Mouse (Mus musculus) heart, adult 18-20 months (tissue): ENCODE data around the gene Pde9a. TPM values are rescaled to one million over a fixed set of nuclear protein-coding genes. Genes with fewer than 3 reads are reported as not detected.
A peak's percentile ranks its signal among the peaks of the same experiment; 100 is the strongest.

Experiments used
- DNase-seq, 2 experiments: peaks; one replicate each; pipeline ENCODE4 v3.0.0; 2021 to 2022; ENCODE audit warnings: mixed read lengths in 1 of 2
- total RNA-seq, 2 experiments: library from RNA; stranded (reverse); gene quantifications; 2 replicates each; pipeline ENCODE4 v1.2.3; 2021

Pde9a gene
- total RNA-seq, 2 experiments from 2014 or later: 3.4 to 3.8 TPM

DNA sequence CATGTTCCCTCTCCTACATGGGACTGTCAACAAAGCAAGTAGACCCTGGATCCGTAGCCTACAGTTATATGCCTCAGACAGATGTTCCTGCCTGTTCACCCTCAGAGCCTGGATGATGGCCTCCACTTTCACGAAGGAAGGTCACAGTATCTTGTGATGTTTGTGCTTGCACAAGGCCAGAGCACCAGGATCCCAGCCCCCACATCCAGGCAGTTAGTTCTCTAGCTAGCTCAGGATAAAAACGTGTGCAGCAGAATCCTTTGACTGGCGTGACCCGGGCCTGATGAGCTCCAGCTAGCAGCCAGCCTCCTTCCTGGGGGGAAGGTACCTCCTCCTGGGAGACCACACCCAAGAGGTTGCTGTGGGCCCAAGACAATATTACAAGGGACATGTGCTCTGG is 82.5 kb downstream of the Pde9a start:
- no peak for DNase-seq

DNA sequence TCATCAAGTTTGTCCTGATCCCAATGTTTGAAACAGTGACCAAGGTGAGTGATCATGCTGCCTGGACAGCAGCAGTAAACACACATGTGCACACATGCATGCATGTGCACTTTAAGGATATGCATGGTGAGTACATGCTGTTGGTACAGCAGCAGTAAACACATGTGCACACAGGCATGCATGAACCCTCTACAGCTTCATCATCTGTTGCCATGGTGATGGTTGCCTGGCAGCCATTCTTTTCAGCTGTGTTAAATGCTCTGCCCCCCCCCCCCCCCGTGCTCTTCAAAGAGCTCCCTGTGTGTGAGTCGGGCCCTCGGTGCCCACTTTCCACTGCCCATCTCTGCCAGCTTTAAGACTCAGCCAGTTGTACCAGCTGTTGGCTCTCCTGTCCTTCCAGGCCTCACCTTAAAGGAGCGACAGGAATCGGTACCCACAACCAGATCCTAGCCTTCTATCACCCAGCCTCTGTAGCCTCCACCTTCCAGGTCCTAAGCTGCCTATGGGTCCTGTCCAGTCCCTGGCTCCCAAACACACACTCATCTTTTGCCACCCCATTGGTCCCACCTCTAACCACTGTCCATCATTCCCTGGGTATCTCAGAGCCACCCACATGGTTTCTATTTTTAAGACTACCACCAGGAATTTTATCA is 84.9 kb downstream of the Pde9a start:
- no peak for DNase-seq

DNA sequence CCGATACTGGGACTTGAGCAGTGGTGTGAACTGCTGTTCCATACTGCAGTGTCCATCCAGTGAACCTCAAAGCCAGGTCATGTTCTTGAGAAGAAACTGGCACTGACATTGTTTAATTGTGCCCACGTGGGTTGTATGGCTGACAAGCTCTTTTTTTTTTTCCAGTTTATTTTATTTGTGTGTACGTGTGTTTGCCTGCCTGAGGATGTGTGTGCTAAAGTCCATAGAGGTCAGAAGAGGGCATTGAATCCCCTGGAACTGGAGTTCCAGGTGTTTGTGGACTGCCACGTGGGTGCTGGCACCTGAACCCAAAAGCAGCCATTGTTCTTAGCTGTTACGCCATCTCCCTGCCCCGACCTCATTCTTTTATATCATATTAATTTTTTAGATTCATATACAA is 88.4 kb downstream of the Pde9a start:
- no peak for DNase-seq

DNA sequence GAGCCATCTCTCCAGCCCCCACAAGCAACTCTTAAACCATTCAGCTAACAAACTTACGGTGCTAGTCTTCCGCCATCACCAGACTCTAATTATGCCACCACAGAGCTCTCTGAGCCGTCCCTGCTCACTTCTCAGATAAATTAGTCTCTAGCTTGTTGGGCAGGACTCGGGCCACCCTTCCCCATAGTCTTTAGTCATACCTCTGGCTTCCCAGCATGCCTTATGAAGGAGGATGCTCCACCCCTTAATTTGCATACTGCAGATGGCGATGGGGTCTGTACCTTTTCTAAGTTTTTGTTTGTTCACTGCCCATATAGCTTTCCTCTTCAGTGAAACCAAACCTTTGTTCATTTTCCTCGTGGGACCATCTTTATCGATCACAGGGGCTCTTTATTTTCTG is 92.6 kb downstream of the Pde9a start:
- DNase-seq: no peak

DNA sequence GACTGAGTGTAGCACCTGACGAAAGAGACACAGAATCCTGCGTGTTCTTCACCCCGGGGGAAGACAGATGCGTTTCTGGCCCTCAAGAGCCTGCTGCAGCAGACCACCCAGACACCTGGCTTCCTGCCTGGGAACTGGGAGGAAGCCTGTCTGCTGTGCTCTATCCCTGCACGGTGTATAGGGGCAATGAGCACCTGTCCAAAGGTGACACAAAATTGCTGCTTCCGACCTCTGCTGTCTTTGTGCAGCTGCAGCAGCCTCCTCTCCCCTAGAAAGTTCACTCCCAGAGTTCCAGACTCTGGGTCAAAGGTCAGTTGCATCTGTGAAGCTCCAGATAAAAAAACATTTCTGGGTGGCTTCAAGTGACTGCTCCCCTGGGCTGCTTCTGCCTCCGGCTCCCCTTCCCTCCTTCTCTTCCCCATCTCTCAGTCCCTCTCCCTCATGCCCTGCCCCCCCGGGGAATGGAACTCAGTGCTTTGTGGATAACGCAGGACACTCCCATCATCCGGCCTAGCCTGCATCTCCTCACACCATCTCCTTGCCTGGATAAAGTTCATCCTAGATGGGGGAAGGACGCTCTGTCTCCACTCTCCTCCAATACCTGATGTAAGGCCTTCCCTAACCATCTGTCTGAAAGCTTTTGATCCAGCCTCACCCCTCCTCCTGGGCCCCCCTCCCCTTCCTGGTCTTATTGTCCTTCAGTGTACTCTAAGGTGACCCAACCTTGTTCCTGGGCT is 93.3 kb downstream of the Pde9a start:
- DNase-seq: no peak

DNA sequence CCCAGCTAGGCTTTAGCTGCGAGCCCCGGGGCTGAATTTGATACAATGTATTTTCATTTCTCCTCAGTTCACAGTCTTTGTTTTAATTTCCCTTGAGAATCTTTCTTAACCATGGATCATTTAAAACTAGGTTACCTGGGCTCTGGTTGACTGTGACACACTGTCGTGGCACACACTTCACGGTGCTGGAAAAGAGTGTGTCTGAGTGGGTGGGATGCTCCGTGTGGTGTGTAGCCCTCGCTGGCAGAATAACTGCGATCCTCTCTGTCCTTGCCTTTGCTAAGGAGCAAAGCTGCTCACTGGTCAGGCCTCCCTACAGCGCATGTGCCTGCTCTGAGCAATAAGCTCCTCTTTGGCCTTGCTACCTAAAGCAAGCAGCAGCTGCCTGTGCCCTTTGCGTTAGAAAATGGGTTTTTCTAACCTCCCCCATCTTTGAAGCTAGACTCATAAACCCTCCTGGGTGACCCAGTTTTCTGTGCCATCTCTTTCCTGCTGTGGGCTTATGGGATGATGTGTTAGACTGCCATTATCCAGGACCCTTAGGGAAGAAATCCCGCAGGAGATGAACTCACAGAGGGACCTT is 100.7 kb downstream of the Pde9a start:
- no peak for DNase-seq

DNA sequence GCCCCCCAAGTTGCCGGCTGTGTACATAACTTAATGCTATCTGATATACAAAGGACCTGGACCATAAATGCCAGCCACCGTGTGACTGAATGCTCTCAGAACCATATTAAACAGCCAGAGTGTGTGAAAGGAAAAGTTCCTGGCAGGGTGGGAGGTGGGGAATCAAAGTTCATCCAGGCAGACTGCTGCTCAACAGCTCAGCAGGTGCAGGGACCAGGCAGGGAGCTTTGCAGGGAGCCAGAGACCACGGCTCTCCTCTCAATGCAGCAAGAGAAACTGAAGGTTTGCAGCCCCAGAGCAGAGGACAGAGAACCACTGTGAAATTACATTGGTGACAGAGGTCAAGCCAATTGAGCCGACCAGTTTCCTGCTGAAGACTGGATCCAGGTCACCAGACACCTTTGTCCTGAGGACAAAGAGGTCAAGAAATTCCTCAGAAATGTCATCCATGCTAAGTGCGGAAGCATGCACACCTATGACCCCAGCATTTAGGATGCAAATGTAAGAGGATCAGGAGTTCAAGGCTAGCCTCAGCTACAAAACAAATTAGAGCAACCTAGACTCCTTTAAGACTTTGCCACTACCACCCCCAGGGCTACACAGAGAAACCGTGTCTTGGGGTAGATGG is 101.5 kb downstream of the Pde9a start:
- DNase-seq: no peak

DNA sequence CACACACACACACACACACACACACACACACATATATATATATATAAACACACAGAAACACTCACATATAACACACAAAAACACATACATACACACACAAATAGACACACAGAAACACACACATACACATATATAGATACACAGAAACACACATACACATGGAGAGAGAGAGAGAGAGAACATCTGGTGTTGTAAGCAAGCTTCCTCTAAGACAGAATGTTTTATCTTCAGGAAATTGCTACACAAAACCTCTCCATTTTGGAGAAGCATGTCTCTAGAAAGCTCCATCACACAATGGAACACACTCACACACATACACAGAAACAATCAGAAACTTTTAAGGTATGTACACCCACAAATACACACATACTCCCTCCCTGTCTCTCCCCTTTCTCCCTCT is 105.3 kb downstream of the Pde9a start:
- no peak for DNase-seq

DNA sequence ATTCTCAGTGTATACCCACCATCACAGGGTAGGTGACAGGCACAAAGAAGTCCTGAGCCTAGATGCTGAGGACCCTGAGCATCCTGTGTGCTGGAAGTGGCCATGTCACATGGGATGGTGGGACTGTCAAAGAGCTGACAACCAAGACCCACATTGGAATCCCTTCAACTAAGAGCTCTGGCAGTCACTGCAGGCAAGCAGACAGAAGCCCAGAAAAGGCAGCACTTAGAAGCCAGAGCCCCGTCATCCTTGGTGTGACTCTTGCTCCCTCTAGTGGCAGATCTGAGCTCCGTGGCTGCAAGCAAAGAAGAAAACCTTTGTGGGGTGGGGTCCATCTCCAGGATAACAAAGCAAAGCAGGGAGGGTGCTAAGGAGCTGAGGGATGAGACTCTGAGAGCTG is 106.4 kb downstream of the Pde9a start:
- DNase-seq: peak; percentile 73 to 88

DNA sequence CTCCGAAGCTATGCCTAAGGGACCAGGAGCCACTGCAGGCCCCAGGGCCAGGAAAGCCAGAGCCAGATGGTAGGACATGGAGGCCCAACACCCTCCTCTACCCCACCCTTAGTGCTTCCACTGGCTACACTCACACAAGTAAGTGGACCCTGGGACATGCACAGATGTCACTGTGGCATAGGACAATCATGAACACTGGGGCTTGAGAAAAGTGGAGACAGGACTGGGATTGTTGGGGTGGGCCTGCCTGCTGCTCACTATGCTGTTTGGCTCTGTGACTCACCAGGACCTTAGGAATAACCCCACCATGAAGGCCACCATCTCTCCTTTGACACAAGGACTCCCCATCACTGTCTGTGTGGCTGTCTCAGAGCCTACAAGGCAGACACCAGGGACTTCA is 109.0 kb downstream of the Pde9a start:
- DNase-seq: no peak

DNA sequence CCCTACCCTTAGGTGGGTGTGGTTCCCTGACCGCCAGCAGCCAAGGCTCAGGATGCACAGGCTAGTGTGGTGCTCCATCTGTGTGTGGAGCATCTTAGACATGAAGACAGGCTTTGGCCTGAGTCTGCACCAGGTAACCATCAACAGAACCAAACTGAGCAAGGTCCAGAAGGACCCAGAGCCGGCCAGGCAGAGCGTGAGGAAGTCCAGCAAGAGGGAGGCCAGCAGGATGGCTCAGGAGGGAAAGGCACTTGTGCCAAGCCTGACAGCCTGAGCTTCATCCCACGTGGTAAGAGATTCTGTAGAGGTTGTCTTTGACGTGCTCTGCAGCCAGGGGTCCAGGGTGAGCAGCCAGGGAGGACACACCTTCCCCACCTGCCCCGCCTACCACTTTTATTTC is 111.7 kb downstream of the Pde9a start:
- DNase-seq: no peak

DNA sequence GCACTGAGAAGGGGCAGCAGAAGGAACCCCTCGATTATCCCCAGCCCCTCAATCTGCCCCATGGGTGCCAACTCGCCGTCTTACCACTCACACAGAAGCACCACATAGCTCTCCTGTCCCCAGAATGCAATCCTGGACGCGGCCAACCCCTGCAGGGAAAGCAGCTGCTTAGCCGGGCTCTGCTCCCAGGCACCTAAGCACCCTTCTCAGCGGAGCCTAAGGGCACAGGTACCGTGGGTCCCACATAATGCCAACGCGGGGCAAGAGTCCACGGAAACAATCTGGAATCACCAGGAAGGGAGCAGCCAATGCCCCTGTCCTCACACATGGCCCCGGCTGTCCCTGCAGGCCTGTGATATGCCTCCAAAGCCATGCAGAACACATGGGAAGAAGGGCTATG is 113.7 kb downstream of the Pde9a start:
- no peak for DNase-seq

DNA sequence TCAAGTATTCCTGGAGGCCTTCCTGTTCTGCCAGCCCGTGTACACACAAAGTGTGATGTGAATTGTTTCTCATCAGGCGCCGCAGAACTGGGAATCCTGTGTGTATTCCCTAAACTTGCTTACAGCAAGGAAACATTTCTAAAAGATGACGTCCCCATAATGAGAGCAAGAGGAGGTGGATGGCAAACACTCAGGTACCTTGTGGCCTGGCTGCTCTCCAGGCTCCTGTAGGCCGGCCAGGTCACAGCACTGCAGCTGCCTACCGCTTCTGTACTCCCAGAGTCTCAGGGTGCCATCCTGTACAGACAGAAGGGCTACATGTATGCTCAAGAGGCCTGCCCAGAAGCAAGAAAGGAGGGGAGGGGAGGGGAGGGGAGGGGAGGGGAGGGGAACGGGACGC is 114.4 kb downstream of the Pde9a start:
- DNase-seq: no peak

DNA sequence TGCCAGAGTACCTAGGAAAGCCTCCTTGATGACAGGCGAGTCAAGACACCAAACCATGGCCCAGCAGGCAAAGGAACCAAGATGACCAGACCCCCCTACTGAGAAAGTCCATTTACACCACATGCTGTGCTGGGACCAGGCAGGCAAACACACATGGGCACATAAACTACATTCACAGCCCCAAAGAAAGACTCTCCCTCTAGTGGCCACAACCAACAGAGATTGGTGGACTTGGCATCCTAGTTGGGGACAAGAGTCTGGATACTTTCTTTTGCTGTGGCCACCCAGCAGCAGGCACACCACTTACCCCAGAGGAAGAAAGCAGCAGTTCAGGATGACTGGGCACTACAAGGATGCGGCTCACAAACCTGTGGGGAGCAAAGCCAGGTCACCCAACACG is 114.9 kb downstream of the Pde9a start:
- DNase-seq: no peak

DNA sequence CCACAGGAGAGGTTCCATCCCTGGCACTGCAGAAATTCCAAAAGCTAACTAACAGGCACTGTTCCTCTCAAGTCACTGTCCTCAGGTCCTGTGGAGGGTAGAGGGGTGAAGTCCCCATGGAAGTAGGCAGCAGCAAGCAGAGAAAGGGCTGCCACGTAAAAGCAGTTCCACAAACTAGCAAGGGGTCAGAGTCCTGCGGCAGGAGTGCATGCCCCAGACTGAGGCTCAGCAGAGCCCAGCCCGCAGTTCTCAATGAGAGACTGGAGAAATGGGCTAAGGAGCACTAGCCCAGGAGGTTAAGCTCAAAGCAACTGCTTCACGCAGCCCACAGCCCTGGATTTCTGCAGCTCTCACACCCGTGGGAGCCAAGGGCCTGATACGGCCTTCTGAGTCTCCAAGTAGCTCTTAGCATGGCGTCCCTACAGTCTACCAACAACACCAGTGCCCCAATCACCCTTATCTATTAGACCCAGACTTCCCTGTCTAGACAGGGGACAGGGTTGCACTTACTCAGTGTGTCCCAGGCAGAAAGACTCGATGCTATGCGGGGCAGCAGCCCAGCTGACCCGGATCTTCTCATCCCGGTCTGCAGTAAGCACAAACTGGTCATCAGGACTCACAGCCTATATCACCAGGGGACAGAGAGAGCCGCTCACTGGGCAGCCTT is 116.4 kb downstream of the Pde9a start:
- DNase-seq: no peak

DNA sequence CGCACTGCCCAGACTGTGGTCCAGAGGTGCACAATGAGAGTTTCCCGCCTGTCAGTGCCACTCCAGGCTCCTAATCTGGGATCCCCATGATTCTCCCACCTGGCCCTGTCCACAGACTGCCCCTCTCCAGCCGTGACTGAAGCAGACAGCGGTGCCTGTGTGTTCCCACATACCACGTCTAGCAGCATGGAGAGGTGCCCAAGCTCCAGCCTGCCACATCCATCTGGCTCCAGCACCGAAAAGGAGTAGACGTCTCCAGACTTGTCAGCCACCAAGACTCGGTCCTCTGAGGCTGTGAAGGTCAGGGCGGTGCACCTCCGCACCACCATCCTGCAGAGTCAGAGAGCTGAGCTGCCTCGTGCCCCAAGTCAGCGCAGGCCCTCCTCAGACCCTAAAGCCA is 117.3 kb downstream of the Pde9a start:
- DNase-seq: no peak

DNA sequence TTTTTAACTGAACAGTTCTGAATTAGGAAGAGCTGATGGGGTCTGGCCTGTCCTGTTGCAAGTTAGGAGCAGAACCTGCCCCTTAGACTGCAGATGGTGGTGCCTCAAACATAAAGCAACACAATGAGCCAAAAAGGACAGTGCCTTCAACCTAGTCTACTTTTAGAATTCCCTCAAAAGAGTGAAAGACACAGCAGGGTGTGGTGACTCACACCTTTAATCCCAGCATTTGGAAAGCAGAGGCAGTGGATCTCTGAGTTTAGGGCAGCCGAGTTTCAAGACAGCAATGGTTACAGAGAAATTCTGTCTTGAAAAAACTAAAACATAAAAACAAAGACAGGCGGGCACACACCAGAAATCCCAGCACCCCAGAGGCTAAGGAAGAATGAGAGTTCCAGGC is 117.9 kb downstream of the Pde9a start:
- DNase-seq: no peak

DNA sequence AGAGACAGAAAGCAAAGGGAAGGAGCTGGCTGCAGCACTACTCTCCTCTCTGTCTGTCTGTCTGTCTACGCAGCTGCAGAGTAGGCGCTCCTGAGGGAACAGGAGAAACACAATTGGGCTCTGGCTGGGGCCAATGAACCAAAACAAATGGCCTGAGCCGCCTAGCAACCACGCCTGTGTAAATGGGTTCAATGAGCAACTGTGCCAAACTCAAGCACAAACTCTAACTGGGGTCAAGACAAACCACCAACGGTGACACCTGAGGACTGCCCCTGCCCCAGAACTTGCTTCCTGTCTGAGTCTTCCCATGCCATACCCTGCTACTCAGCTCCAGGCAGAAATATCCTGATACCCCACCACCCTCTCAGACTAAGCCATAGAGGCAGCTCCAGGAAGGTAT is 119.0 kb downstream of the Pde9a start:
- DNase-seq: no peak

DNA sequence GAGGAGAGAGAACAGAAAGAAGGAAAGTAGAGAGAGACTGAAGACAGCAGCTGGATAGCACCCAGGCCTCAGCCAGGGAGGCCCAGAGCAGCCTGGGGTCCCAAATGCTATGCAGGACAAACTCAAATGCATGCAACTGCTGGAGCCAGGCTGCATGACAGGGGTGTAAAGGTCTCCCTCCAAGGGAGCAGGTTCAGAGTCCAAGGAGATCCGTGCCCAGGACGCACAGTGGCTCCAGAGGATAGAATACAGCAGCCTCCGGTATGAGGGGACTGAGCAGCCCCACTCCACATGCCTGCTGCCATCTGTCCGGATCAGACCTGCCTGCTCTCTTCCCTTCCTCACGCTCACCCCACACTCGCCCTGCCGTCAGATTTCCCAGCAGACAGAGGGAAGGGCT is 120.3 kb downstream of the Pde9a start:
- no peak for DNase-seq

DNA sequence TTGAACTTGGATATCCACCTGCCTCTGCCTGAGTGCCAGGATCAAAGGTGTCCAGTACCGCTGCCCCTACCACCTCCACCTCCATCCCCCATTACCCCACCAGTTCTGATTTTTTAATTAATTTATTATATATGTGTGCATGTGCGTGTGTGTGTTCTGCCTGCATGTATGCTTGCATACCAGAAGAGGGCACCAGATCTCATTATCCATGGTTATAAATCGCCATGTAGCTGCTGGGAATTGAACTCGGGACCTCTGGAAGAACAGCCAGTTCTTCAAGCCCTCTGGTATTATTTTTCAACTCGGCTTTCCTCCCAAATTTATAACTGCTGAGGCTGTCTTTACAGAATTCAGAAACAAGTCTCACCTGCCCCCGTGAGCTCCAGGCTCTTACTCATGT is 124.9 kb downstream of the Pde9a start:
- no peak for DNase-seq

DNA sequence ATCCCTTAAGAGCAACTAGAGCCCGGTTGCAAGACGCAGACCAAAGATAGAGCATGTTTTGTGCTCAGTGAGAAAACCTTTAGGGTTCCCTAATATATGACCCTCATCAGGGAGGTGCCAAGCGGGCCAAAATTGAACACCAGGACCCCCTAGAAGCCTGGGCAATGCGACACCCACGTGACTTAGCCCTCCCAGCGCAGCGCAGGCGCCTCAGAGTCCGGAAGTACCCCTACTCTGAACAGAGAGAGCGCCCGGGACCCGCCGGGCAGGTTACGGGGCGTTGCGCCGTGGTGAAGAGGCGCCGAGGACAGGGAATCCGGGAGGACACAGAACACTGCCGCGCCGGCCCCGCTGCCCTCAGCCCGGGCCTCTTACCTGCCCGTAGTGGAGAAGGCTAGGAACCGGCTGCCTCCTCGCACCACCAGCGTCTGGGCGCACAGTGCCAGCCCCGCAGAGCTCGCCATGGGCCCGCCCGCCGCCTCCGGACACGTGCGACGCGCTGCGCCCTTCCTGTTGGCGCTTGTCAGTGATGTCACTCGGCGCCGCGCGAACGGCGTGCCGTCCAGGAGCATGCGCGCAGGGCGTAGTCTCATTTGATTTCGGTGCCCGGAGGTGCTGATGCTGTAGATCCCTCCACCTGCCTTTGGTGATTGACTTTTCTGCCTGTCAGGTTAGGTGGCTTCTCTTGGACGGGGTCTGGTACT is 125.9 kb downstream of the Pde9a start:
- DNase-seq: peak; percentile 89

DNA sequence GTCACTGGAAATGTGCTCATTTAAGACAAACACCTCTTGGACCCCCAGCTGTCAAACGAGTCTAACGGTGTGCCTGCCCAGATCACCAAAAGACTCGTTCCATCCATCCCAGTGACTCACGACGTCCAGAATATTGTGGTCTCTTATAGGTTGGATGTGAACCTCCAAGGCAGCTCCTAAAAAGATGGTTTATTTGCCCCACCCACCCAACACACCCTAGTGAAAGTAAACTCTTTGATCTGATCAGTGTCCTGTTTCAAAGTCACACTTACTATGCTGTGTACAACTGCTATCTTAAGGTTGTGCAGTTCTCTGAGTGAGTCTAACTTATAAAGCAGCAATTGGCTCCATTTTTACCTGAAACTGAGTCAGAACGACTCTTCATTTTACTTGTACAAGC is 126.6 kb downstream of the Pde9a start:
- DNase-seq: no peak
